Mouse (Mus musculus): ENCODE data around the gene Il9. TPM values are rescaled to one million over a fixed set of nuclear protein-coding genes. Genes with fewer than 3 reads are reported as not detected.

Il9 gene
- total RNA-seq, 2 experiments from 2014 or later = not detected

DNA sequence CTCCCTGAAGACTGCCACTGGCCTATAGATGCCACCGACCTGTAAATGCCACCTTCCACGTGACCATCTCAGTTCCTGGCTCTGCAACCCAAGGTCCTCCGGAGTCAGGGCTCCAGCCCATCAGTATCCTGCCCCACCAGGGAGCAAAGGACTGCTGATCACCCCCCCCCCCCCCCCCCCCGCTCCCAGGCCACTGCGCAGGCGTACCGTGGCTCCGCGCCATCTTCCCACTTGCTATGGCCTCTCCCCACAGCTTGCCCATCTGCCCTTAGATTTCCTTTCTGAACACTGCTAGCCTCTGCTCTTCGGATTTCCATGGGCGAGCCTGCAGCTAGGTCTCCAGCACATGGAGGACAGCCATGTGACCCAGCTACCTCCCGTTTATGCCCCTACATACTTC, 49.5 kb downstream of the Il9 start:
- ATAC-seq (replicated peaks; ENCODE audit: low FRiP score, low TSS enrichment, poor library complexity, severe bottlenecking) = no peak

Other genes starting within 250 kb of the Il9 start
- gene Neurog1, start 230.1 kb downstream of the Il9 start, total RNA-seq (2014; fragmentation: Nextera tagmentation) = not detected in 2 replicates
- not detected in 2 replicates for gene Neurog1, start 230.1 kb downstream of the Il9 start, total RNA-seq (2017)
- gene Cxcl14, start 185.7 kb downstream of the Il9 start, total RNA-seq (2014; fragmentation: Nextera tagmentation) = not detected in 2 replicates
- gene Cxcl14, start 185.7 kb downstream of the Il9 start, total RNA-seq (2017) = not detected in 2 replicates
- not detected in 2 replicates for gene Gm3045, start 55.7 kb downstream of the Il9 start, total RNA-seq (2014; fragmentation: Nextera tagmentation)
- not detected in 2 replicates for gene Gm3045, start 55.7 kb downstream of the Il9 start, total RNA-seq (2017)
- gene Slc25a48, start 43.9 kb downstream of the Il9 start, total RNA-seq (2014; fragmentation: Nextera tagmentation) = not detected in 2 replicates
- gene Slc25a48, start 43.9 kb downstream of the Il9 start, total RNA-seq (2017) = not detected in 2 replicates
- not detected in 2 replicates for gene Fbxl21, start 40.2 kb upstream of the Il9 start, total RNA-seq (2014; fragmentation: Nextera tagmentation)
- not detected in 2 replicates for gene Fbxl21, start 40.2 kb upstream of the Il9 start, total RNA-seq (2017)
- not detected in 2 replicates for gene Lect2, start 66.3 kb upstream of the Il9 start, total RNA-seq (2014; fragmentation: Nextera tagmentation)
- not detected in 2 replicates for gene Lect2, start 66.3 kb upstream of the Il9 start, total RNA-seq (2017)
- gene Tgfbi, start 127.3 kb upstream of the Il9 start, total RNA-seq (2014; fragmentation: Nextera tagmentation) = 0.28 TPM in 1 of 2 replicates, not detected in the other
- 0.72 and 1.5 TPM in 2 replicates for gene Tgfbi, start 127.3 kb upstream of the Il9 start, total RNA-seq (2017)
- 27.7 and 28.8 TPM in 2 replicates for gene Smad5, start 220.8 kb upstream of the Il9 start, total RNA-seq (2014; fragmentation: Nextera tagmentation)
- gene Smad5, start 220.8 kb upstream of the Il9 start, total RNA-seq (2017) = 22.7 and 23.9 TPM in 2 replicates